Mouse (Mus musculus): Measurements from ENCODE around the gene Ccdc87. TPM values are rescaled to one million over a fixed set of nuclear protein-coding genes. Genes with fewer than 3 reads are reported as not detected.
A peak's percentile ranks its signal among the peaks of the same experiment; 100 is the strongest.
"Not testable (repeated sequence)": the region's sequence is repeated elsewhere in the genome, so short reads cannot be mapped to it uniquely, and the experiment has no call there.

Gene Ccdc87
- total RNA-seq, 2 experiments from 2014 or later: not detected

DNA sequence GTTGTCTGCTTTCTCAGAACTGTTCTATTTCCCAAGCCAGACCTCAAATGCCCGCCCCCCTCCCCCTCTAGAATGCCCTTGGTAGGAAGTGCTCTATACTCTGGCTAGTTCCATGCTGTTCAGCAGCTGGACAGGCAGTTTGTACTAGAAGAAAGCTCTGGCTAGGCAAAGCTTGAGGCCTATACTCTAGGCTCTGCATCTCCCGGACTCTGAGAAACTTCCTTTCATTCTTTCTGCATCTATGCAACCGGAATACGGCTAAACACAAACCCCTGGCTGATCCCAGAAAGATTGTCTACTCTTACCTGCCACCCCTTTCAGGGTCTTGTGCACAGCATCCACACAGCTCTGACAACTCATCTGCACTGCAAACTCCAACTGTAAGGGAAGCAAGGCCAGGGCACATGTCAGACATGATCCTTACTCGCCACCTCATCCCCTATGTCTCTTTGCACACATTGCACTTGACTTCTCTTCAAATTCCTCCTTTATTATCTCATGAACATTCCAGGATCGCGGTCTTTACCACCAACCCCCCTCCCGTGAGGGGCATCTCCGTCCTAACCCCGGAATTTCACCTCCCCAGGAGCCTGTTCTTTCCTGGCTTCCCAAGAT lies 533 bp upstream of the Ccdc87 start:
- DNase-seq (ENCODE audit: low spot score): no peak

DNA sequence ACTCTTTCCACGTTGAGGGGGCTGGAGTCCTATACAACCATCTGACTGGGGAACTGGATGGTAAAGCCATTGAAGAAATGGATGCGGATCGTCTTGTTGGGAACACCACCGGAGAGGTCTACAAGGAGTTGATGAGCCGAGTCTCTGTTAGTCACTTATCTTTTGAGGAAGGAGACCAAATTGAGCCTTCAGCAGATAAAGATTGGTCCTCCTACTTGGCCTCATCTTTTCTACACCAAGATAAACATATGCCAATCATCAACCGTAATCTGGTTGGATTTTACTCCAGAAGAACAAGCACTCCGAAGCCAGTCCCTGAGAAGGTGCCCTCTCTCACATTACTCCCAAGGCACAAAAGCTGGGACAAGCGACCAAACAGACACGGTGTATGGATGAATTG lies 1.7 kb downstream of the Ccdc87 start:
- no peak for DNase-seq (ENCODE audit: low spot score)

DNA sequence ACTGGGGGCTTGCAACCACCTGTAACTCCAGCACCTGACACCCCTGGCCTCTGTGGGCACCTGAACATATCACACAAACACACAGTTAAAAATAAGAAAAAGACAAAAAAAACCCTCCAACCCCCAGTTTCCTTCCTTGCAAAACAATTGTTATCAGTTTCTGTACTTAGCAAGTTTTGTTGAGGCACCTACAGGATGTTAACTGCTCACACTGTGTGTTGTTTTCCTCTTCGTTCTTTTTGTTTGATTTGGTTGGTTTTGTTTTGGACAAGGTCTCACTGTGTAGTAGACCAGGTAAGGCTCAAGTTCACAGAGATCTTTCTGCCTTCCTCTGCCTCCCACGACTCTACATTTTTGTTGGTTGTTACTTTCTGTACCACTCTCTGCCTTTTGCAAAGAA lies 3.4 kb downstream of the Ccdc87 start:
- DNase-seq (ENCODE audit: low spot score): no peak

DNA sequence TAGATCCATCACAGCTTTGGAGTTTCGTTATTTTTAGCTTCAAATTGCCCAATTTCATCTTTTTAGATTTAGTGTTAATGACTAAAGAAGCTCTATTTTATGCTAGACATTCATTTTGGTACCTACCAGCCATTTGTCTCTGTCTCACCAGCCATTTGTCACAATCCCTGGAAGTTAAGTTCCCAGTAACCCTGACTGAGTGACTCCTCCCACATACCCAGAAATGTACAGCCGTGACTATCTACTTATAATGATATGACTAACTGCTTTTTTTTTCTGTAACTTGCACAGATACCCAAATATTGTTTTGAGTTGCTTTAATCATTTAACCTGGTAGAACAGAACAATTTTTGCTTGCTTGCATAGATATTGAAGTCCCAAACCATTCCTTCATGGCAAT lies 6.7 kb downstream of the Ccdc87 start:
- no peak for DNase-seq (ENCODE audit: low spot score)

DNA sequence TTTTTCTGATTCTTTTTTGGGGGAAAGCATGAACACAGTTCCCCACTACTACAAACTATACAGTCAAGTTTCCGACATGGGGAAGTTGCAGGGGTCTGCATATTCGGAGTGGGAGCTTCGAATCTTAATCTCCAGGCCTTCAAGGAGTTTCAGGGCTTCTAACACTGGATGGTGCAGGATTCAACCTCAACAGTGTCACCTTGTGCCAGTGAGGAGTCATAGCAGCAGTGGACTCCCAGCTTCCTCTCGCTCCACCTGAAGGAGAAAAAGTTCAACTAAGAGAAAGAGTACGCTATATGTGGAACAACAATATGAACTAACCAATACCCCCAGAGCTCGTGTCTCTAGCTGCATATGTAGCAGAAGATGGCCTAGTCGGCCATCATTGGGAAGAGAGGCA lies 8.3 kb downstream of the Ccdc87 start:
- DNase-seq (ENCODE audit: low spot score): no peak

DNA sequence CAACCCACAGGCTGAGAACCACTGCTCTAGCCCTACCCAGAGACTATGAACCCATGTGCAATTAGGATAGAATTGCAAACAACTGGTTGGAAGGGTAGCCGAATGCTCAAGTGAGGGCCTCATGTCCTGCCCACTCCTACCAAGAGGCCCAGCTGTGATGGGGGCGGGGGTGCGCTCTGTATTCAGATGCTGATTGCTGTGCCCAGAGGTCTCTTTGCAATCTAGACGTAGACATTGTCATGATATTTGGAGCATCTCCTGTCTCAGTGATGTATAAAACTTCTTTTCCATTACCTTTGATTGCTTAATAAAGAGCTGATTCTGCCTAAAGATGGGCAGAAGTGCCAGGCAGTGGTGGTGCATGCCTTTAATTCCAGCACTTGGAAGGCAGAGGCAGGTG lies 10.6 kb downstream of the Ccdc87 start:
- no peak for DNase-seq (ENCODE audit: low spot score)

DNA sequence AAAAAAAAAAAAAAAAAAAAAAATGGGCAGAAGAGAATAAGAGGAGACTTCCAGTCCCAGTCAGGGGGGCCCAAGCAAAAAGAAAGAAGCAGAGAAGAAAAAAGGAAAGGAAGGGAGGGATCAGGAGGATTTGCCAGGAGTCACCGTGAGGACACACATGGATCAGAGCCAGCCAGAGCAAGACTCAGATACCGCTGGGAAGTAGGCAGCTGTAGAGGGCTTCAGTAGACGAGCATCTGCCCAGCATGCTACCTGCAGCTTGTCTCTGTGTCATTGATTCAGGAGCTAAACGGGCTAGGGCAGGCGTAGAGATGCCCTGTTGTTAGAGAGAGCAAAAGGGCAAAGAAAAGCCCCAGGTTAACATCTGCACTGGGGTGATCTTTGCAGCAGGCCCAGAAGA lies 11.1 kb downstream of the Ccdc87 start:
- no peak for DNase-seq (ENCODE audit: low spot score)

DNA sequence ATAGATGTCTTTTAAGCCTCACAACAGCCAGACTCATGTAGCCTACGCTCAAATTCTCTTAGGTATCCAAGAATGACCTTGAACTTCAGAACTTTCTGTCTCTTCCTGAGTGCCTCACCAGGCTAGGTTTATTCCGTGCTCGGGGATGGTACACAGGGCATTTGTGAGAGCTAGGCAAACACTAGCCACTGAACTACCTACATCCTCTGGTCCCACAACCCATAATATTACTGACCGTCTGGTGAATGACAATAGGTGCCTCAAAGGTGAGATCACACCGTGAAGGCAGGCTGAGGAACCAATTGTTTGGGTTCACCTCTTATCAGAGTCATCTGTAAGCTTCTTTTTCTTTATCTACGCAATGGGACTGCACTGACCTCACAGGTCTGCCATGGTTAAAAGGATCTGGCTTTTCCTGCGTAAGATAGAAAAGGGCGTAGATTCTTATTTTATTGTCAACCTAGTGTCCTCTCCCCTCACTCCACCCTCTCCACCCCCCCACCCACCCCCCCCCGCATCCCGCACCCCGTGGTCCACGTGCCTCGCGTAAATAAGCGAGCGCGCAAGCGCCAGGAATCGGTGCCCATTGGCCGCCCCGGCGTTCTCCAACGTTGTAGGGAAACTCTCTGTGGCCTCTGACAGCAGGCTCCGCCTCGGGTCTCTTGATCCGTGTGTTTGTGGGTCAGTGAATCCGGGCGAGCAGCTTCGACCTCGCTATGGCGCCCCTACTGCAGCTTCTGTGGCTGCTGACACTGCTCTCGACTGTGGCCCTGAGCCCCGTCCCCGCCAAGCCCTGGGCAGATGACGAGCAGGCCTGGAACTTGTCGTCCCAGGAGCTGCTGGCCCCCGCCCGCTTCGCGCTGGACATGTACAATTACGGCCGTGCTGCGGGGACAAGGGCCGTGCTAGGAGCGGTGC lies 15.6 kb downstream of the Ccdc87 start, which contains the start of gene Ctsf:
Gene Ctsf, plus strand, starts transcription at position 579 of the 918 bp plus-strand sequence.
- DNase-seq (ENCODE audit: low spot score): peak; percentile 94

DNA sequence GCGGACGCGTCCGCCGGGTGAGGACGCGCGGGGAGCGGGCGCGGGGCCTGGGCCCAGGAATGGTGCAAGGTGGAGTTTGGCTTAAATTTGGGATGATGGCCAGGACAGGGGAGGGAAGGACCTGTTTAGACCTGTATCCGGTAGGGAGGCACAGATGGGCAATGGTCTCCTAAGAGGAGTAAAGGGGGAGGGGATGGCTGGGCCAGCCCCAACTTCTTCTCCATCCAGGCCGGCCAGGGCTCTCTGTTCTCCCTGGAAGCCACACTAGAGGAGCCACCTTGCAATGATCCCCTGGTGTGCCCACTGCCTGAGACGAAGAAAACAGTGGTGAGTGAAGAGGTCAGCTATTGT lies 16.3 kb downstream of the Ccdc87 start:
- DNase-seq (ENCODE audit: low spot score): no peak

DNA sequence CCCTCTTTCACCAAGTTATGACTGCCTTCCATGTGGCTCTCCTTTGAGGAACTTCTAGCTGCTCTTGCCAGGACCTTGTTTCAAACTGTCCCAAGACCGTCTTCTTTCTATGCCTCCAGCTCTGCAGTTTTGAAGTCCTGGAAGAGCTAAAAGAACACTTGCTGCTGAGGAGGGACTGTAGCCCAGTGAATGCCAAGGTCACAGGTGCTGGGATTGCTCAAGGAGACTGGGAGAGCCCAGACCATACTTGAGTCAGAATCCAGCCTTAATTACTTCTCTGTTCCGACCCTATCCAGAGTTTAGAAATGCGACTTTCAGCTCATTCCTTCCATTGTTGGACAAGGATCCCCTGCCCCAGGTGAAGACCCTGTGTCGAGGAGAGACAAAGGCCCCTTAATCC lies 16.8 kb downstream of the Ccdc87 start:
- no peak for DNase-seq (ENCODE audit: low spot score)

DNA sequence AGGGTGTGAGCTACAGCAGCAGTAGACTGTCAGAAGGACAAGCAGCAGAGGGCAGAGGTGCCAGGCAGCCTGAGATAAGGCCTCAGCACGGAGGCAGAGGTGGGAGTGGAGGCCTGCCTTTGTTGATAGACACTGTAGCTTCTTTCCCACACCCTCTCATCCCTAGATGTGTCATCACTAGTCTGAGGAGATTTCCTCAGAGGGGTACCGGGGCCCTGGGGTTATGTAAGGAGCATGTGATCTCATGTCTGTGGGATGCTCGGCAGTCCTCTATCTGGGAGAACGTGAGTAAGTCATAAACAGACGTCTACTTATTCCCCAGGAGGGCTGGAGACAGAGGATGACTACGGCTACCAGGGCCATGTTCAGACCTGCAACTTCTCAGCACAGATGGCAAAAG lies 19.9 kb downstream of the Ccdc87 start:
- DNase-seq (ENCODE audit: low spot score): no peak

DNA sequence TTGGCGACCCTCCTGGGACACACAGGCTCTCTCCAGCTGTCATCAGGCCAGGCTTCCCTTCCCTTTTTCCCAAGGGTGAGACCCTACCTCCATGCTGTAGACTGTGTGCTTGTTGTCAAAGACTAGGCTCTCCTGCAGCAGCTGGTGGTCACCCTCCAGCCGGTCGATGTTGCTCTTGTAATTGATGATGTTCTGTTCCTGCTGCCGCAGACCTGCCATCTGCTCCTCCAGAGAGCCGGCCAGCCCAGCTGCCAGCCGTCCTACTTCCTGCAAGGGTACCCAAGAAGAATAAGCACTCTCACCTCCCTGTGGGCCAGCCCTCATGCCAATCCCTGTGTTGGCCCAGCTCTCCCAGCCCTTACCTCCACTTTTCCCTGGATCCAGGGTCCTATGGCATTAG lies 23.9 kb downstream of the Ccdc87 start:
- no peak for DNase-seq (ENCODE audit: low spot score)

DNA sequence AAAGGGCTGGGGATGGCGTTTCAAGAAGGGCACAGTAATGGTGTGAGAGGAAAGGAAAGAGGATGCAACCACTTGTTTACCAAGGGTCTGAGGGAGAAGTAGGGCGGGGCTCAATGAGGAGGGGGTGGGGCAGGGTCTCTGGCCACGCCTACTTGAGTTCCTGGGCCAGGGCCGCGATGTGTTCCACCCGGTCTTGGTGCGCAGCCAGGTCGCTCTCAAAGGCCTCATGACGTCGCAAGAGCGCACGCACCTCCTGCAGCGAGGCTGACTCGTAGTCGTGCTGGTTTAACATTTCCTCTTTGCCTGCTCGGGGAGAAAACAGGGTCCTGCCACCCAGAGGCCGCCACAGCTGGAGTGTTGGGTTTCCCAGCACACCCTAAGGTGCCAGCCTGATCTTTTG lies 26.0 kb downstream of the Ccdc87 start:
- no peak for DNase-seq (ENCODE audit: low spot score)

DNA sequence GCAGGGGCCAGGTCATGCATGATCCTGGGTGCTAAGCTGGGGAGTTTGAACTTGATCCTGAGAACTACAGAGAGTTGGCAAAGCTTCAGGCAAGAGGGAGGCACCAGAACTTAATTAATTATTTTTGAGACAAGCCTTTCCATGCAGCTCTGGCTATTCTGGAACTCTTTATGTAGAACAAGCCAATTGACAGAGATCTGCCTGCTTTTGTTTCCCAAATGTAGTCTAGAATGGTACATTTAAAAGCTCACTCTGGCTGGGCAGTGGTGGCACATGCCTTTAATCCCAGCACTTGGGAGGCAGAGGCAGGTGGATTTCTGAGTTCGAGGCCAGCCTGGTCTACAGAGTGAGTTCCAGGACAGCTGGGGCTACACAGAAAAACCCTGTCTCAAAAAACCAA lies 35.4 kb downstream of the Ccdc87 start:
- DNase-seq (ENCODE audit: low spot score): not testable (repeated sequence)

DNA sequence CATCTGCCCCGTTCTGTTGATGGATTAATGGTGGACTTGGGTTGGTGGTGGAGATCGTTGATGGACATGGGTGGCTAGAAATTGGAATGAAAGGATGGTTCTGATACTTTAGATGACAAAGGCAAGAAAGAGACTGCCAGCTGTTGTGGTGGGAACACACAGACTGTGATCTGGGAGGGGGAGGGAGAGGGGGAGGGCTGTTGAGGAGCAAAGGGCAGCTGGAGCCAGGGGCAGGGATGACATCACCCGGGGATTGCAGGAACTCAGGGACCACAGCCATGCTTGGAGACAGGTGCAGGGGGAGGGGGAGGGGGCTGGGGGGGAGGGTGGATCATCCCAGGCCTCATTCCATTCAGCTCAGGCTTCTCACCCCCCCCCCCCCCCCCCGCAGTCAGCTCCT lies 37.1 kb downstream of the Ccdc87 start:
- no peak for DNase-seq (ENCODE audit: low spot score)

DNA sequence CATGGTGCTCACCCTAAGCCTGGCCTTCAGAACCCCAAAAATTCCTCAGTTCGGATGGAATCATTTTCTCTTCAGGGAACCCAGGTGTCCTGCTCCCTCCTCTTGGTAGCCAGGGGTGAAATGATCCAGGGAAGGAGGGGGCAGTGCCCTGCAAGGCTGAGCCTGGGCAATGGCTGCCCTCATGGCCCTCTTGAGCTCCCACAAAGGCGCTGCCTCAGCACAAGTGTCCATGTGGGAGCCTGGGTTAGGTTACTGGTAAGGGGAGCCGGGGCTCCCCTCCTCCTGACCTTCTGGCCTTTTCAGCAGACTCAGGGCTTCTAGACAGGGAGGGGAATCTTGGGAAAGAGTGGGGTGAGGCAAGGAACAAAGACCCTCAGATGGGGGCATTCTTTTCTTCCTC lies 37.6 kb downstream of the Ccdc87 start:
- peak; percentile 81 for DNase-seq (ENCODE audit: low spot score)

DNA sequence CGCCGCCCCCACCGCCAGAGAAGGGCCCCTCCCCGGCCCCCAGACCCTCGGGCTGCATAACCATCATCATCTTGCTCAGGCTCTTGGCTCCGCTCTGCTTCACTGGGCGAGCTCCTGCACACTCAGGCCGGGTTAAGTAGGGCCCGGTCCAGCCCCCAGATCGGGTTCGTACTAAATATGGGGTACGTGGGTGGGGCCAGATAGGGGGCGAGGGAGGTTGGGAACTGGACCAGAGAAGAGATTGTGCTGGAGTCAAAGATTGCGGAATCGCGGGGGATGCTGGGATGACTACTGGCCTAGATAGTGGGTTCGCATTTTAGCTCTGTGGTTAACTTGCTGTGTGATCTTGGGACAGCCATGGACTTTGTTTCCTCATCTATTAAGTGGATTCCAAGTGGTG lies 38.6 kb downstream of the Ccdc87 start, which contains the start of gene Actn3:
Gene Actn3, minus strand, starts transcription at position 125 of the 400 bp plus-strand sequence.
- DNase-seq (ENCODE audit: low spot score): peak; percentile 80

DNA sequence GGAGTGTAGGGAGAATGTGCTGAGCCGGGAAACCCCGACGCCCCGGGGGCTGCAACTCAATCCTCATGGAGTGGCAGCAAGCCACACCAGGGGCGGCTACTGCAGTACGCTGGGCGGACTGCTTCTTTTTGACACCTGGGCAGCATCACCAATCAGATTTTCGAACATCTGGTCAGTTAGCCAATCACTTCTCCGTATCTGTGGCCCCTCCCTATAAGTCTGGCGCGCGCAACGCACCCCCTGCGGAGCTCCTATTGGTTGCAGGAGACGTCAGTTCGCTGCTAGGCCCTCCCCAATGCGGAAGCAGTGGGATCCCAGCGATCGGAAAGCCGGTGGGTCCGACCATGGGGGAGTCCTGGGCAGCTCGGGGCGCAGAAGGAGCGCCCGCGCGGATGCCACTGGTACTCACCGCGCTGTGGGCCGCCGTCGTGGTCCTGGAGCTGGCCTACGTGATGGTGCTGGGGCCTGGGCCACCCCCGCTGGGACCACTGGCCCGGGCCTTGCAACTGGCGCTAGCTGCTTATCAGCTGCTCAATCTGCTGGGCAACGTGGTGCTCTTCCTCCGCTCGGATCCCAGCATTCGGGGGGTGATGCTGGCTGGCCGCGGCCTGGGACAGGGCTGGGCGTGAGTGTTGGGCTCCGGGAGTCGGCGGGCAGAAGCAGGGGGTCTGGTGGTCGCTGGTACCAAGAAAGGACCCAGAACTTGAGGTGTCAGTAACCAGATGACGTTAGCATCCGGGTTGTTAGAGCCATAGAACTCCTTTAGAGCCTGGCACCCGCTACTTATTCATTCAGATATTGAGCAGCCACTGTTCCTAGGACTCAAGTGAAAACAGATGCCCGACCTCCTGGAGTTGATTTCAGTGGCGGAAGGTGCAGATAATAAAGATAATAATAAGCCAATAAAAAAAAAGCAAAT lies 39.5 kb downstream of the Ccdc87 start, which contains the start of gene Zdhhc24:
Gene Zdhhc24, plus strand, starts transcription at position 264 of the 919 bp plus-strand sequence.
- peak; percentile 97 for DNase-seq (ENCODE audit: low spot score)

DNA sequence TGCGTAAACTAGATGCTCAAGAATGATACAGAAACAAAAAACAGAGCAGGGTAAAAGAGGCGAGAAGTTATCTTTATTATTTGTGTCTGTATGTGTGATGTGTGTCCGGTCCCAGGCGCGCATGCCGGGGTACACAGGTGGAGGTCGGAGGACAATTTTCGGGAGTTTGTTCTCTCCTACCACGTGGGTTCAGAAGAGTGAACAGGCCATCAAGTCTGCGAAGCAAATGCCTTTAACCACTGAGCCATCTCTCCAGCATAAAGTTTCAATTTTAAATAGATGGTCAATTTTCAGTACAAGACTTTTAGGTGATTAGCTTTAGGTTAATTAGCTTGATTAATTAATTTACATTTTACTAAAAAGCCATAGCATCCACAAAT lies 40.1 kb downstream of the Ccdc87 start:
- DNase-seq (ENCODE audit: low spot score): no peak

DNA sequence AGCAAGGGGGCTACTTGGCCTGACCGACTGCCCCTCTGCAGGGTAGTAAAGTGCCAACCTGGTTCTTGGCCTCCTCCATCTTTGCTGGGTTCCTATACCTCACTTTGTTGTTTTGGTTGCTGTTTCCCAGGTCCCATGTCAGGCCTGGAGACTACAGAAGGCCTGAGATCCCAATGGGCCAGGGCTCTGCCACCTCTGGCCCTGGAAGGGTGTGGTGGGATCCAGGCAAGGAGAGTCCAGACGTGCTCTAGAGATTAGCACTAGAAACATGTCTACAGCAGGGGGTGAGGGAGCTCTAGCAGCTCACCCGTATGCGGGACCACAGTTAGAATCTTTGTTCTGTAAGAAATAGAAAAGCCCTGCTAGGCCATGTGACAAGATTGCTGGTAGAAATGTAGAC lies 44.8 kb downstream of the Ccdc87 start:
- DNase-seq (ENCODE audit: low spot score): no peak

DNA sequence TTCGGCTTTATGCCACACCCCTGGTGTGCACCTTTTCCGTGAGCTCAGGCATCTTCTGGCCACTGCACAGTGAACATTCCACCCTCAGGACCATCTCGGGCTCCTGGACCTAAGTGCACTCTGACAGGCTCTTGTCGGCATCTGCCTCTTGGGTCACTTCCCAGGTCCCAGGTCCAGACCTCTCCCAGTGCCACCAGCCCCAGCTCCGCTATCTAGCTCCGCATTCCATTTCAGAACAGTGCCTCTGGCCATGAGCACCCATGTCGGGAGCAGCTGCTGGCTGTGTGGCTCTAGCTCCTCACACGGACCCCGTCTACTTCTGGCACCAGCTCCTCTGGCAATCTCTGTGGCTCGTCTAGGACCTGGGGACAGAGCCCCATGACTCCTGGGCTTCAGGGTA lies 50.6 kb downstream of the Ccdc87 start:
- no peak for DNase-seq (ENCODE audit: low spot score)

DNA sequence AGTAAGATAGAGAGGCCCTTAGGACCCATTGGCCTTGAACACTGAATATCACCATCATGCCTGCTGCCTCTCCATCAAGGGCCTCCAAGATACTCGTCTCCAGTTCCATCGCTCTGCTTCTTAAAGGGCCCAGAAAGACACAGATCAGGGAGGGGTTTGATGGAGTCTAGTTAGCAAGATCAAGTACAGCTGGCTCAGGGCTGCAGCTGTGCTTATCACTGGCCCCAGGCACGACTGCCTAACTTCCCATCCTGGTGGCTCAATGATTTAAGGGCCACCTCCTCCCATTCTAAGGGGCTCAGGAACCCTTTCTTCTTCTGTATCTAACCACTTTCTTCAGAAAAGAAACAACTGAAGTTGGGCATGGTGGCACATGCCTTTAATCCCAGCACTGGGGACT lies 52.6 kb downstream of the Ccdc87 start:
- DNase-seq (ENCODE audit: low spot score): no peak
